Mouse (Mus musculus): Measurements from ENCODE around the gene Fbxl19. TPM values are rescaled to one million over a fixed set of nuclear protein-coding genes. Genes with fewer than 3 reads are reported as not detected.
"Not testable (repeated sequence)": the region's sequence is repeated elsewhere in the genome, so short reads cannot be mapped to it uniquely, and the experiment has no call there.

Gene Fbxl19
- polyA plus RNA-seq, 1 experiment = 26.8 TPM

DNA sequence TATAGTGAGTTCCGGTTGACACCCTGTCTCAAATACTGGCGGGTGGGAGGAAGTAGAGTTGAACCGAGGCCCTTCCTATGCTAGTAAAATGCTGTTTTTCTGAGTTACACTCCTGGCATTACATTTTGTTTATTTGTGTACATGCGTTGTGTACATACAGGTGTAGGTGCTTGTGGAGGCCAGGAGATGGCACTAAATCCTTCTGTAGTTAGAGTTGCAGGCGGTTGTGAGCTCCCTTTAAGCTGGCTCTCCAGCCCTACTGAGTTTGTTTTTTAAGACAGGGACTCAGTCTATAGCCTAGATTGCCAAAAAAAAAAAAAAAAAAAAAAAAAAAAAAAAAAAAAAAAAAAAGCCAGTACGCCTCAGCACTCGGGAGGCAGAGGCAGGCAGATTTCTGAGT is 16.4 kb upstream of the Fbxl19 start:
- no peak for DNase-seq (ENCODE audit: low read depth)

DNA sequence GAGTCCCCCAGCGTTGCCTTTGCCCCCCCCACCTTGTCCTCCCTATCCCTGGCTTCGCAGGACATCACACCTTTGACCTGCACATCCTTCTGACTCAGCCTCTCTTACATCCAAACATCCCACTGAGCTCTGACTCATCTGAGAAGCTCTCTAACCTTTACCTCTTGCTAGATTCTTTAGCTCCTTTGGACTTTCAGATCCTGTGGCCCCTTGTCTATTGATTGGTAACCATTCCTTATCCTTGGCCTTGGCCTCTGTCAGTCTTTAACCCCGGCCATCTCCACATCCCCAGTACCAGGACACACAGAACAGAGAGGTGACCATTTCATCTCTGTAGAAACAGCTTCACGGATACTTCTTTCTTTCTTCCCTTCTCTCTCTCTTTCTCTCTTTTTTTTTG is 14.2 kb upstream of the Fbxl19 start:
- DNase-seq (ENCODE audit: low read depth) = no peak

DNA sequence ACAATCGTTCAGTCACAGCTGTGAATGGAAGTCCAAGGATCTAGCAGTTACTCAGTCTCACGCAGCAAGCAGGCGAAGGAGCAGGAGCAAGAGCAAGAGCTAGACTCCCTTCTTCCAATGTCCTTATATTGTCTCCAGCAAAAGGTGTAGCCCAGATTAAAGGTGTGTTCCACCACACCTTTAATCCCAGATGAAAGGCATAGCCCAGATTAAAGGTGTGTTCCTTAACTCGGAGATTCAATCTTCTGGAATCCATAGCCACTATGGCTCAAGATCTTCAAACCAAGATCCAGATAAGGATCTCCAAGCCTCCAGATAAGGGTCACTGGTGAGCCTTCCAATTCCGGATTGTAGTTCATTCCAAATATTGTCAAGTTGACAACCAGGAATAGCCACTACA is 12.3 kb upstream of the Fbxl19 start, which contains the start of gene Ctf2:
Ctf2 (minus strand) TSS at position 101 of the 400 bp plus-strand sequence.
- DNase-seq (ENCODE audit: low read depth) = not testable (repeated sequence)

DNA sequence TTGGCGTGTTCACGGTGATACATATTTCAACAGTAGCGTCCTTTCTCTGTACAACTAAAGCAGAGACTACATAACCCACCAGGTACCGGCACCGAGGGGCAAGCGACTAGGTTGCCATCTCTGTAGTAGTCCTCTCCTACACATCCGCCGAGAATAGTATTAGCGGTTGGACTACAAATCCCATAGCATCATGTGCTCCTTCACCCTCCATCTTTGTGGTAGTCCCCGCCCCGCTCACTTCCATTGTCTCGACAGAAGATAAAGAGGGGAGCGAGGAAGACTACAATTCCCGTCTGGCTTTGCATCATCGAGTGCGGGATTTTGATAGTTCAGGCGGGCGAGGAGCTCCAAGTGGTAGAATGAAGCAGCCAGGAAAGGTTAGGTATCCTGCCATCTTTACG is 908 bp downstream of the Fbxl19 start:
- DNase-seq (ENCODE audit: low read depth) = peak; percentile 98

DNA sequence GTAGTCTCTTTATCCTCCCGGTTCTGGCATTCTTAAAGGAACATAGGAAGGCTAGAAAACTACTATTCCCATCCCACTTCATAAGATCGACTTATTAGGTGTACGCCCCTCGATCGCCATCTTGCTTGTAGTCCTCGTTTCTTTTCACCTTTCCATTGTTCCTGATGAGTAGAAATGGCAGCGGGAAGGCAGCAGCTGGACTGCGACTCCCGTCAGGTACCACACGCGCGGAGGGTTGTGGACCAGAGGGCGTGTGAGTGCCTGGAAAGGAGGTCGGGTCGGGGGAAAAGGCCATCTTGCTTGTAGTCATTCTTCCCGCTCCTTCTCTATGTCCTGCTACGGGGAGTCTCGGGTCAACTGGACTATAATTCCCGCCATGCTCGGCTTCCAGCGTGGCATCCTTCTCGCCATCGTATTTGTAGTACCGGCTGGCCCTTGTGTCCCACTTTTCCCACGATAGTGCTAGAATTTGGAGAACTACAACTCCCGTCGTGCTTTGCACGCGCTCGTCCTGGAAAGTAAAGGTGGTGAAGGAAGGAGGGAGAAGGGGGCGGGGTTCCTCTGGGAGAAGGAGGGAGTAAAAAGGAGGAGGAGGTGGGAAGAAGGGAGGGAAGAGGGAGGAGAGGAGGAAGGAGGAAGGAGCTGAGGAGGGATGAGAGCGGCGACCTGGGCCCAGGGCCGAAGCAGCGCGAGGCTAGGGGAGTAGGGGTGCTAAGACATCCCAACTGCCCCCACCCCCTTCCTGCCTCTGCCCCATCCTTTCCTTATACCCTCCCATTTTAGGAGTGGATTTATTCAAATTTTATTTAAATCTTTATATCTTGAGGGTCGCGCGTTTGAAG is 1.5 kb downstream of the Fbxl19 start:
- peak; percentile 99 for DNase-seq (ENCODE audit: low read depth)

DNA sequence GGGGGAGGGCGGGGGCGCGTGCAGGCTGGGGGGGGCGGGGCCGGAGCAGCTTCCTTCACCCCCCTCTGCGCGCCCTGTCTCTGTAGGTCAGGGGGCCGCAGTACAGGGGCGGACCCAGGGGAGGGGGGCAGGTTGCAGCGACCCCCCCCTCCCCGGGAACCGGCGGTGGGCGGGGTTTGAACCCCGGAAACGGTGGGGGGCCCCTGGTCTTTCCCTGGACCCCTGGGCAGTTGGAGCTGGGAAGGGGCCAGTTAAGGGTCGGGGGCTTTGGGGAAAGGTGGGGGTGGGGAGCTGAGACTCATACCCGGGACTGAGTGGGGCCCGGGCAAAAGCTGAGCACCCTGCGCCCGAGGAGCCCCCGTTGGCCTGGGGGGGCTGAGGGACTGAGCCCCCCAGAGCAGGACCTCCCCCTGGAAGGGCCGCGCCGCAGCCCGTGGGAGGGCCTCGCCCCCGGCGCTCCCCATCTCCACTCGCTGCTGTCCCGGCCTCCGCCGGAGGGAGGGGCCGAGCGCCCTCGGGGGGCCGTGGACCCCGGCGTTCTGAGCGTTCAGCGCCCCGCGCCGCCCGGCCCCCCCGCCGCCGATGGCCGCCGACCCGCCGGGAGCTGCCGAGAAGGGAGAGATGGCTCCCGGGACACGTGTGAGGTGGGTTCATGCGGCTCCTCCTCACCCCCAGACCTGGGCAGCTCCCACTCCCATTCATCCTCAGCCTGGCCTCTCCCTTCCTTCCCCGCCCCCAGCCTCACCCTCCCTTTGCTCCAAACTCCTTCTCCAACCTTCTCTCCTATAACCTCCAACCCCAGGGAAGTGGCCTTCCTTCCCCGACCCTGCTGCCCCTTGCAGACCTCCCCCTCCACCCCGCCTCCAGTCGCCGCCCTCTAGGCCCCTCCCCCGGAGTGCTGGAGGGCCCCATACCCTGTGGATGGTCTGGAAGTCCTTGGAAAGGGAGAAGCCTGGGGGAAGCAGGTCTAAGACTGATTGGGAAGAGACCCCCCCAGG is 2.5 kb downstream of the Fbxl19 start:
- no peak for DNase-seq (ENCODE audit: low read depth)

DNA sequence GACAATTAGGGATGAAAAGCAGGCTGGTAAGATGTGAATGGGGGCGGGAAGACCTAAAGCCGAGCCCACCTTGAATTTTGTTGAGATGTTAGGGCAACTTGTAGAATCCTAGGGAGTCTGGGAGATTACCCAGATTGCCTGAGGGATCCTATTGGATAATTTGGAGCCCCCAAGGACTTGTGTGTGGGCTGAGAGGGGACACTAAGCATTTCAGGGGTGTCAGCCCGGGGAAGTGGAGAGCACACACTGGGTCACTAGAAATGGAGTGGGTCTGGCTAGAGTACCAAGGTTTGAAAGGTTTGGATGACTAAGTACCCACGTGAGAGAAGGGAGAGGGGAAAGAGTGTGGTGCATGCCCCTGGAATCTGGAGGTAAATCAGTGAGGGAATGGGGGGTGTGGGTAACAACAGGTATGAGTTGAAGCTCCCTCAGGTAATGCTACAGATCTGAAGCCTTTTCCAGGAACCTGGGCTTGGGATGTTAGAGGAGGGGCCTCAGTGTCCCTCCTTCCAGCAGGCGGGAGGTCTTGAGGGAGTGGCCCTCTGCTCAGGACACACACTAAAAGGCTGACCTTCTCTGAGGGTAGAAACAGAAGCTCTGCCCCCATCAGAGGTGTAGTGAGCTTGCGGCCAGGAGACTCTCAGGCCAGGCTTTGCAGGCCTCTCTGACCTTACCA is 3.4 kb downstream of the Fbxl19 start:
- DNase-seq (ENCODE audit: low read depth) = no peak

DNA sequence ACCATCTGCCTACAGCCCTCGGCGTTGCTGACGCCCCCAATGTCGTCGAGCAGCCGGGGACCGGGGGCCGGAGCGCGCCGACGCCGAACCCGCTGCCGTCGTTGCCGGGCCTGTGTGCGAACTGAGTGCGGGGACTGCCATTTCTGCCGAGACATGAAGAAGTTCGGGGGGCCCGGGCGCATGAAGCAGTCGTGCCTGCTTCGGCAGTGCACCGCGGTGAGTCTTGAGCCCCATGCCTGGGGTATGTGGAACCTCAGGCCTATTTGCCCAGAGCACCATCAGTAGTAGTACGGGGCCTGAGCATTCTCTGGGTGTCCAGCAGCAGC is 3.9 kb downstream of the Fbxl19 start:
- no peak for DNase-seq (ENCODE audit: low read depth)

DNA sequence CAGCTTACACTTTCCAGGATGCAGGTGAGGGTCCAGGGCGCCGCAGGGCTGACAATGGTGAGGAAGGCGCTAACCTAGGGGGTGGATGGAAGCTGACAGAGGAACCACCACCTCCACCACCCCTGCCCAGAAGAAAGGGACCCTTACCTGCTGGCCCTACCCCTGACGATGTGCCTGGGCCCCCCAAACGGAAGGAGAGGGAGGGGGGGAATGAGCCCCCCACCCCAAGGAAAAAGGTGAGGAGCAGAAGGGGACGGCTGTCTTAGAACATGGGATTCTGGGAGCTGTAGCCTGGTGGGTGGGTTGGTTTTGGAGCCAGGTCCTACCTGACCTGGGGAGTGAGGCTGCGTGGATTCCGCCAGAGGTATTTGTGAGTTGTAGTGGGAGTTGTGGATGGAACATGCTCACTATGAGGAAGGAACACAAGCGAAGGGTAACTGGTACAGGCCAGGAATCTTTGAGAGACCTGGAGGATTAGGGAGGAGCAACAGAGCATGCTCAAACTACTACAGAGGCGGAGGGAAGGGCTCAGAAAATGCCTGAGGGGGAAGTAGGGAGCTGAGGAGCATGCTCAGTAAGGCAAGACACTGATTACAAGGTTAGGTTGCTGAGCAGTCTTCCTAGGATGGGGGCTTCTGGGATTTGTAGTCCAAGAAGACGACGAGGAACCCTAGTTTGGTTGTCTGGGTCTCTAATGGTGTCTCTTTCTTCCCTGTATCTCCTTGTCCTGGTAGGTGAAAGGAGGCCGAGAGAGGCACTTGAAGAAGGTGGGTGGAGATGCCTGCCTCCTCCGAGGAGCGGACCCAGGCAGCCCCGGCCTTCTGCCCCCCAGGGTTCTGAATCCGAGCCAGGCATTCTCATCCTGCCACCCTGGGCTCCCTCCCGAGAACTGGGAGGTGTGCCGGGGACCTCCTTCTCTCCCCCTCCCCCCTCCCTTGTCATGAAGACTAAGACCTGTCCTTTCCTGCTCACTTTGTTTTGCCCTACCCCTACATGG is 6.1 kb downstream of the Fbxl19 start:
- DNase-seq (ENCODE audit: low read depth) = no peak

DNA sequence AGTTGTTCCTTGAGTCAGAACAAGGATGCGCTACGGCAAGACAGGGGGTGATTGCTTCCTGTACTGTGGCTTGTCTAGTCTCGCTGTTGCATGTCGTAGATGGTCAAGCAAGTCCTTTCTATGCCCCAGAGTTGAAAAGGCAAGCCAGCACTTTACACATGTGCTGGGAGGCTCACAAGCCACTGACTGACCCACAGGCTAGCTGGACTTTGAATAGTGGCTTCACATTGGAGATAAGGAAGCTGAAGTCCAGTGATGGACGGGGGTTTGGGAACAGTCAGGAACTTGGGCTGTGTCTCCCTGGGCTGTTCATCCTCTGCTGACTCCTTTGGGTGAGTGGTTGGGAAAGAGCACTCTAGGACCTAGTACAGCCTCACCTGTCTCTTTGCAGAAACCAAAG is 7.3 kb downstream of the Fbxl19 start:
- DNase-seq (ENCODE audit: low read depth) = no peak

DNA sequence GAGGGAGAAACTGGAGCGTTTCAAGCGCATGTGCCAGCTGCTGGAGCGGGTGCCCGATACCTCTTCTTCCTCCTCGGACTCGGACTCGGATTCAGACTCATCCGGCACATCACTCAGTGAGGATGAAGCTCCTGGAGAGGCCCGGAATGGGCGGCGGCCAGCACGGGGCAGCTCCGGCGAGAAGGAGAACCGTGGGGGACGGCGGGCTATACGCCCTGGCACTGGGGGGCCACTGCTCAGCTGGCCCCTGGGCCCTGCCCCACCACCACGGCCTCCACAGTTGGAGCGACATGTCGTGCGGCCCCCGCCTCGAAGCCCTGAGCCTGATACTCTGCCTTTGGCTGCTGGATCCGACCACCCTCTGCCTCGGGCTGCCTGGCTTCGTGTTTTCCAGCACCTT is 7.7 kb downstream of the Fbxl19 start:
- no peak for DNase-seq (ENCODE audit: low read depth)

DNA sequence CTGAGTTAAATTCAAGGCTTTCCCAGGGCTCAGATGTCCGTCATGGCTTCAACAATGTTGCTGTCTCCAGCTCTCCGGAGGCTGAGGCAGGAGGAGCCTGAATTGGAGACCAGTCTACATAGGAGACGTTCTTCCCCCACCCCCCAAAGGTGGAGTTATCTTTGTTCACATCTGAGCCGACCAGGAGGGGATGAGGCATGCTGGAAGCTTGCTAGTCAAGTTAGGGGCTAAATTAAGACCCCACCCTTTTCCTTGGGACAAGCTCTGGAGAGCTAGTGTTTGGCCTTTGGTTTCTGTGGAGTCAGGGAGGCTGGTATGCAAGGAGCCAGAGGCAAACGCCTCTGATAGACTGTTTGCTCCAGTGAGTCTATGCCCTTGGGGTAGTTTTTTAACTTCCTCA is 8.8 kb downstream of the Fbxl19 start:
- DNase-seq (ENCODE audit: low read depth) = no peak

DNA sequence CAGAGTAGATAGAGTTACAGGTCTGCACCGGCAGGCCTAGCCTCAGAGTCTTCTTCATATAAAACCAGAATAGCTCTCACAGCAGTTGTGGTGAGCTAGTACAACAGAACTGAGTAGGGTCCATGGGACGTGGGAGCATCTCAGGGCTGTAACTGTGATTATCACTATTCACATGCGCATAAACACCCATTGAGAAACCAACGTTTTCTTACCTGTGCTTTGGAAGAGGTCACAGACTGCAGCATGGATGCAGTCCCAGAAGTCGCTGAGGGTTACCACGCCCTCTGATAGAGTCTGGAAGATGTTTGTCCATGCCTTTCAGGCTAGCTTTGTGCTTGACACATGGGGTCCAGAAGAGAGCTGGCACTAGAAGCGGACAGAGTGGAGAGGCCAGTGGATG is 9.4 kb downstream of the Fbxl19 start:
- no peak for DNase-seq (ENCODE audit: low read depth)

DNA sequence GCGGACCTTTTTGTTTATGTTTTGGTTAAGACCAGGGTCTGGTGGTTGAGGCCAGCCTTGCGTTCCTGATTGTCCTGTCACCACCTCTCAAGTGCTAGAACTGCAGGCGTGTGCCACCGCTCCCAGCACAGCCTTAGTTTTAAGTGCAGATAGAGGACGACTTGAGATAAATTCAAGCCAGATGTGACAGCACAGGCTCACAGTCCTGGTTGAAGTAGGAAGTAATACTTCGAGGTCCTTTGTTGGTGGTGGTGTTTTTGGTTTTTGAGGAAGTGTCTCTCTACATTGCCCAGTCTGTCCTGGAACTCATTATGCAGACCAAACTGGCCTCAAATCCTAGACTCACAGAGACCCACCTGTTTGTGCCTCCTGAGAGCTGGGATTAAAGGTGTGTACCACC is 15.4 kb downstream of the Fbxl19 start:
- DNase-seq (ENCODE audit: low read depth) = no peak

DNA sequence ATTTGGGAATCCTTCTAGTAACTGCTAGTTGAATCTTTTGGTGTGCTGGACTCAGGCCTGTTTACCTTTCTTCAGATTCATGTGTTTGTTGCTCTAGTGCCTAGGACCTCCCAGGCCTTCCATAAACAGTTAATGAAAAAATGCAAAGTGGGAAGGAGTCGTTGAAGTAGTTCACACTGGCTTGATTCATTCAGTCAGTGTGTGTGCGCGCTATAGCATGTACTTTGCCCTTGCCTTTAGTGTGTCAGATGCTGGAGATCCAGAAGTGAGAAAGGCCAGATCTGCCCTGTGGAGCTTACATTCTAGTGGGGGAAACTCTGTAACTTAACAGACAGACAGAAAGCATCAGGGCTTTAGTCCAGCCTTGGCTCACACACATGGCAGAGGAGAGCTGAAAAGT is 16.1 kb downstream of the Fbxl19 start:
- no peak for DNase-seq (ENCODE audit: low read depth)

DNA sequence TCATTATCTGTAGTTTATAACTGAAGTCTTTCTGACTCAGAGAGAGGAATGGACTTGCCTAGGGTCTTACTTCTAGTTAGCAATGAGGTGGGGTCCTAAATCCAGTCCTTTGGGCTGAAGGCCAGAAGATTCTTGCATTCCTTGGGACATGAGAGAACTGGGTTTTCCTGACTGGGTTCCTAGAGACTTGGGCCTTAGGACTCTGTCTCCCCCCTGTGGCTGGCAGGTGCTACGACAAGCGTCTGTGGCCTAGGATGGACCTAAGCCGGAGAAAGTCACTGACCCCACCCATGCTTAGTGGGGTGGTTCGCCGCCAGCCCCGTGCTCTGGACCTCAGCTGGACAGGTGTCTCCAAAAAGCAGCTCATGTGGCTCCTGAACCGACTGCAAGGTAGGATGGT is 16.7 kb downstream of the Fbxl19 start:
- no peak for DNase-seq (ENCODE audit: low read depth)

DNA sequence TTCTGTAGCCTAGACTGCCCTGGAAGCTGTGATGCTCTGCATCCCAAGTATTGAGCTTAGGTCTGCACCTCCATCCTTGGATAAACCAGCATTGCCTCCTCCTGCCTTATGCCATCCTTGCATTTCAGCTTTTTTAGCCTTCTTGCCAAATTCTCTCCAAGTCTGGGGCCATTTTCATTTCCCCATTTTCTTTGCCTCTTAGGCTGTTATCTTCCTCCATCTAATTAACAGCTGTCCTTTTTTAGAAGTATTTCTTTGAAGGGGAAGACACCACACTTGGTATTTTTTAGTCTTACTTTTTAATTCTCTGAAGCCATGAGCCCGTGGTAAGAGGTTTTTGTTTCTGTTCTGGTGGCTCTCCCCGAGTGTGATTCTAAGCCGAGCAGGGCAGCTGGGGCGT is 19.3 kb downstream of the Fbxl19 start:
- DNase-seq (ENCODE audit: low read depth) = no peak

DNA sequence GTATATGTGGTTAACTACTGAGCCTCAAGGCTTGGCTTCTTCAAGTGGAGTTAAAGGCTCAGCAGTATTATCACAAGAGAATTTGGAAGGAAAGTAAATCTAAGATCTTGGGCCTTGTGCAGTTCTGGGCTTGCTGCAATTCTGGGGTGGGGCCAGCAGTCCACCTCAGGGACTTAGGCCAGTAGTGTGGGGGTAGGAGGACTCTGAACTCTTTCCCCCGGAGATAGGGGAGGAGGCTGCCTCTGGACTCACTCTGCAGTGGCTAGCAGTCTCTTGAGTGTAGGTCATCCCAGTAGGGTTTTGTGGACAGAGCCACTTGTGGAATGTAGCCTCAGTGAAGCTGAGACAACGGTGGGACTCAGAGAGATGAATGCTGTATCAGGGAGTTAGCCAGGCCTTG is 21.4 kb downstream of the Fbxl19 start:
- no peak for DNase-seq (ENCODE audit: low read depth)

DNA sequence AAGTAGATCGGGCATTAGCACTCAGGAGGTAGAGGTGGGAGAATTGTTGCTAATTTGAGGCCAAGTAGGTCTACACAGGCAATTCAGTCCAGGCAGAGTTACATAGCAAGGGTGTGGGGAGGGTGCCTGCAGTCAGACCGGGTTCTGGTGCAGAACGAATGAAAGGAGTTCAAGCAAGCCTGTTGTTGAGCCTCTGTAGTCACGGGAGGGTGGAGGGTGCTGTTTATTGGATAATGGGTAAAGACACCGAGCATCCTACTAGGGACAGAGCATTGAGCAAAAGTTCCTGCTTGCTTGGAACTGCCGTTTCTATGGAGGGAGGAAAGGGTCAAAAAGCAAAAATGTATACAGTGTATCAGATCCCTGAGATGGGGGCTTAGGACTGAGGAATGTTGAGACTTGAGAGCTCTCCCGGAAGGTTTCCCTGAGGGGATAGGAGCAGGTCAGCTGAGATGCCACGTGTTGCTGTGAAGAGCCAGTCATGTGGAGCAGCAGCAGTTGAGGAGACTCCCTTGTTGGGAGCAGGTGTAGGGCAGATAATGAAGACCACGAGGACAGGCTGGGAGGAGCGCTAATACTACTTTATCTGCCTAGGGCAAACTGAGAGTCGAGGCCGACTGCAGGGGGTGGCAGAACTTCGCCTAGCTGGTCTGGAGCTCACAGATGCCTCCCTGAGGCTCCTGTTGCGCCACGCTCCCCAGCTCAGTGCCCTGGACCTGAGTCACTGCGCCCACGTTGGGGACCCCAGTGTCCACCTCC is 22.7 kb downstream of the Fbxl19 start:
- no peak for DNase-seq (ENCODE audit: low read depth)

DNA sequence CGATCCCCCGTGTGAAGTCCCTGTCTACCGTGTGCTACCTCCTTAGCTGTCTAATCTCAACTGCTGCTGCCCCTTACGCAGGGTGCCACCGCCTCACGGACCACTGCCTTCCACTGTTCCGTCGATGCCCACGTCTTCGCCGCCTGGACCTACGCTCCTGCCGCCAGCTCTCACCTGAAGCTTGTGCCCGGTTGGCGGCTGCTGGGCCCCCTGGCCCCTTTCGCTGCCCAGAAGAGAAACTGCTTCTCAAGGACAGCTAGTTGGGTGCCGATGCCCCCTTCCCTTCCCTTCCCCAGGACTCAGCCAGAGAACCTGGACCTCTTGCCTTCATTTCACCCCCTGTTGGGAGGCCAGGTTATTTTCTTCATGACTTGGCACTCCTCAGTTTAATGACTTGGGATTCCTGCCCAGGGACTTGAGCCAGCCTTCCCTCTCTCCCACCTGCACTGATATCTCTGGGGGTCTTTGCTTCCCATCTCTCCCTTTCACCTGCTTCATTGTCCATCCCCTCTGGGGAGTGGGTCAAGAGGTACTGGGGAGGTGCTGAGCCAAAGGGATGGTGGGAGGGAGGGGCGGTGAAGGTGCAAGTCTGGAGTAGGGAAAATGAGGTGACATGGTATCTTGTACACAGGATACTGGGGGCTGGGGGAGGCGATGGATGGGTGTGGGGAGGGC is 23.5 kb downstream of the Fbxl19 start:
- no peak for DNase-seq (ENCODE audit: low read depth)

Data from gonadal fat pad, adult 2 months (tissue).